Mouse (Mus musculus) limb, embryonic 11.5 days (tissue): ENCODE measurements around the gene Tmem150c. TPM values are rescaled to one million over a fixed set of nuclear protein-coding genes. Genes with fewer than 3 reads are reported as not detected.

Experiments
- ATAC-seq: fragments of 200-750 bp; cut with Nextera tagmentation; 2 replicates; pipeline ENCODE4 v1.8.0; 2017; ENCODE audit warnings: low read depth; ENCODE audit not compliant: insufficient number of reproducible peaks, low FRiP score, low TSS enrichment
- DNase-seq: peaks from one replicate; pipeline ENCODE4 v3.0.0-alpha.2; 2015; ENCODE audit warnings: low spot score
- H3K27ac ChIP-seq: fragments of 300-500 bp; sonication (generic); replicated peaks from 2 replicates; pipeline ENCODE4 v1.5.1; 2014; ENCODE audit warnings: low read depth, mild to moderate bottlenecking, low read length
- H3K27me3 ChIP-seq: fragments of 300-500 bp; sonication (generic); 2 replicates; pipeline ENCODE4 v1.6.1; 2014; ENCODE audit warnings: mild to moderate bottlenecking, low read length, mixed read lengths; ENCODE audit not compliant: control insufficient read depth, insufficient read depth
- H3K36me3 ChIP-seq: fragments of 300-500 bp; sonication (generic); 2 replicates; pipeline ENCODE4 v1.6.1; 2014; ENCODE audit warnings: mild to moderate bottlenecking, low read length, moderate library complexity, mixed read lengths; ENCODE audit not compliant: control insufficient read depth, insufficient read depth
- H3K4me1 ChIP-seq: fragments of 300-500 bp; sonication (generic); 2 replicates; pipeline ENCODE4 v1.6.1; 2014; ENCODE audit warnings: low read length, mixed read lengths; ENCODE audit not compliant: control insufficient read depth, insufficient read depth
- H3K4me2 ChIP-seq: fragments of 300-500 bp; sonication (generic); 2 replicates; pipeline ENCODE4 v1.6.1; 2014; ENCODE audit warnings: low read depth, mild to moderate bottlenecking, moderate library complexity; ENCODE audit not compliant: severe bottlenecking
- H3K4me3 ChIP-seq: fragments of 300-500 bp; sonication (generic); 2 replicates; pipeline ENCODE4 v1.5.1; 2014; ENCODE audit warnings: low read depth, low read length
- H3K9ac ChIP-seq: fragments of 300-500 bp; sonication (generic); 2 replicates; pipeline ENCODE4 v1.6.1; 2014; ENCODE audit warnings: mild to moderate bottlenecking, low read length
- H3K9me3 ChIP-seq: fragments of 300-500 bp; sonication (generic); 2 replicates; pipeline ENCODE4 v1.6.1; 2016; ENCODE audit warnings: low read length; ENCODE audit not compliant: control insufficient read depth
- WGBS: fragments of 180-500 bp; shearing (Covaris S2); extraction: QIAGEN DNeasy Blood & Tissue Kit; methylation state at CpG from one replicate; pipeline ENCODE4 v1.1.7; 2014; 5-methylcytosine and 5-hydroxymethylcytosine counted together
- polyA plus RNA-seq: library from polyadenylated mRNA; unstranded; fragments of >200 nt; fragmentation: Nextera tagmentation; extraction: Ambion mirVana; gene quantifications from 2 replicates; pipeline ENCODE4 v1.2.1, GENCODE M21; 2014

Gene Tmem150c
- polyA plus RNA-seq, 1 experiment from 2014 or later, result 0.40 TPM

DNA sequence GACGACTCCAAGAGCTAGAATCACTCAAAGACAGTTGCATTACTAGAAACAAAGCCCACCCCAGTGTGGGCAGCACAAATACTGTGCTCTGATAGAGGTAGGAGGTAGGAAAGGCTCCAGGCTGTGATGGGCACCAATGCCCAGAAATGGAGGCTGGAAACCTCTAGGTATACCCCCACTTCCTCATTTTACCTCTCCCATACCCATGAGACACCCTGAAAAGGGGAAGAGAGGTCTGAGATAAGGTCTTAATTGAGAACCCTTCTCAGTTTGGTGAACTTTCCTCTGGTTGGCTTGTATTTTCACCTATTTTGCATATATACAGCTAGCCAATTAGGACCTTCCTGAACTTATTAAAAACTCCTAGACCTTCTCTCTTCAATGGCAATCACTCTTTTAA is 2.4 kb upstream of the Tmem150c start:
- H3K9ac ChIP-seq, result no peak overlapping the region
- 72% methylated on average over 1 of the region's 1 CpGs for WGBS
- H3K36me3 ChIP-seq, result no peaks in the 10 kb centered on the region
- no peak overlapping the region for H3K4me3 ChIP-seq
- no peak for DNase-seq
- H3K27ac ChIP-seq, result no peak overlapping the region
- 0 out of 2 replicates have a peak, but pooled peaks cover 2% of the 10 kb centered on the region for H3K4me1 ChIP-seq
- no peak overlapping the region for H3K4me2 ChIP-seq
- H3K27me3 ChIP-seq, result peaks cover 14% of the 10 kb centered on the region
- H3K9me3 ChIP-seq, result no peaks in the 10 kb centered on the region
- no peak for ATAC-seq

DNA sequence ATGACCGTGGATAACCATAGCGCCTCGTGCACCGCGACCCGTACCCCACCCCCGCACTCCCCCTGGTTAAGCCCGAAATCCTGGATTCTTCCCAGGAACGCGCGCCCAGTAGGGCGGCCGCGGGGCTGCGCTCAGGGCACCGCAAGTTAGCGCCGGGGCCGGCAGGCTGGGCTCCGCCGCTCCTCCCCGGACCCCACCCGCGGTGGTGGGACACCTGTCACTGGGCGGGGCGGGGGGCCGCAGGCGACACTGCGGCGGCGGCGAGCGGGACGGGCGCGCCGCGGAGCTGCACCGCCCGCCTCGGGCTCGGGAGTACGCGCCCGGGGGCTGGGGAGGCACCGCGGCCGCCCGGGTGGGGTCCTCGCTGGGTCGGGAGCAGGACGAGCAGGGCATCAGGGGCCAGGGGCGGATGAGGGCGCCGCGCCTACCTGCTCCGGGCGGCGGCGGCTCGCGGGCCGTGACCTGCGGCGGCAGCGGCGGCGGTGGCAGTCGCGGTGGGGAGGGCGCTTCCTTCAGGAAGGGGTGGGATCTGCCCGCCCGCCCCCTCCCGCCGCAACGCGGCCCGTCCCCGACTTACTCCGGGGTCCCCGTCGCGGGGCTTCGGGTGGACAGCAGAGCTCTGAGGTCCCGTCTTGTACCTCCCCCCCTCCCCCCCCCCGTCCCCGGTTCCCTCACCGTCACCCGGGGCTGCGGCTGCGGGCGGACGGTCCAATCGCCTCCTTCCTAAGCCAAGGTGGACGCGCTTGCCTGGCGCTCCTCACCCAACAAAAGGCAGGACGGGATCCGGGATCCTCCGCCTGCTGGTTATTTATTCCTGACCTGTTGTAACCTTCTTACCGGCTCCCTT is 594 bp downstream of the Tmem150c start:
- under 1% methylated on average over 28 of the region's 101 CpGs for WGBS
- 0 out of 2 replicates have a peak, but pooled peaks cover 2% of the 10 kb centered on the region for H3K4me1 ChIP-seq
- peak overlapping the region; percentile 65 for H3K4me3 ChIP-seq
- H3K4me2 ChIP-seq, result peak overlapping the region; percentile 100
- no peaks in the 10 kb centered on the region for H3K36me3 ChIP-seq
- H3K27me3 ChIP-seq, result peaks cover 16% of the 10 kb centered on the region
- peak overlapping the region; percentile 63 for H3K9ac ChIP-seq
- ATAC-seq, result peak; percentile 51; the same call in 1 of the 2 replicates
- peak; percentile 56 for DNase-seq
- no peak overlapping the region for H3K27ac ChIP-seq
- no peaks in the 10 kb centered on the region for H3K9me3 ChIP-seq

DNA sequence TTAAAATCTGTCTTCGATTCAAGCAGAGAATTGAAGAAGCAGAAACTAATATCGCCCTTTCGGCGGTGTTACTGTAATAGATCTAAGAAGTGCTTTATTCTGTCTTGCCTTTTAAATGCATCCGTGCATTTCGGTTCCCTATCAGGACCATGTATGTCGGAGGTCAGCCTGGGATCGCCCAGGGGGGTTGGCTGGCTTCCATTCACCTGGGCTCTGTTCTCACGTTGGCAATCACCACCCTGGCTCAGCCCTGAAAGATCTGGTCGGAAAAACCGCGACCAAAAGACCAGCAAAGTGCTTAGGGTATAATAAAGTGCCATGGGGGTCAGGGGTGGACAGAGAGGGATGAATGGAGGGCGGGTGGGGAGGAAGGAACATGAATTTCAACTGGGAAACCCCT is 1.3 kb downstream of the Tmem150c start:
- DNase-seq, result peak; percentile 30
- Histone ChIP-seq H3K27me3 (peaks cover 16% of the 10 kb centered on the region), H3K4me2 (peak overlapping the region; percentile 100)

DNA sequence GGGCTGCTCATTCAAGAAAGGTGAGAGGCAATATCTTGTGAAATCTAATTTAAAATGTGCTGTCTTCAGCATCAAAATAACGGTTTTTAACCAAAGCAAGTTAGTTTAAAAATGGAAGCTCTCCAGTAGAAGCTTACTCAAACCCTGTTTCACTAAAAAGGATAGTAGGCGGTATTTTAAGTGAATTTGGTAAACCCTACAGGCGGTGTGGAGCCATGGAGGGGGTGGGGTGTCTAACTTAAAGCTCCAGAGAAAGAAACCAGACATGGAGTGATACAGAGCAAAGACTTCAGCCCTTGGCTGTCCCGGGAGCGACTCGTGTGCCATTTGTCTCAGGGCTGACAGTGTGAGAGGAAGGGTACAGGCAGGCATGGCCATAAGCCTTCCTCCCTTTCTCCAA is 4.0 kb downstream of the Tmem150c start:
- H3K4me3 ChIP-seq, result no peak overlapping the region
- WGBS, result 54% methylated on average over 6 of the region's 6 CpGs
- no peak overlapping the region for H3K9ac ChIP-seq

More for the DNA sequence above, 1.3 kb downstream of the Tmem150c start:
- no peak overlapping the region for H3K27ac ChIP-seq
- ATAC-seq, result no peak
- H3K9me3 ChIP-seq, result no peaks in the 10 kb centered on the region
- WGBS, result 17% methylated on average over 13 of the region's 13 CpGs
- no peaks in the 10 kb centered on the region for H3K36me3 ChIP-seq
- no peak overlapping the region for H3K9ac ChIP-seq
- 0 out of 2 replicates have a peak, but pooled peaks cover 2% of the 10 kb centered on the region for H3K4me1 ChIP-seq
- peak overlapping the region; percentile 65 for H3K4me3 ChIP-seq

DNA sequence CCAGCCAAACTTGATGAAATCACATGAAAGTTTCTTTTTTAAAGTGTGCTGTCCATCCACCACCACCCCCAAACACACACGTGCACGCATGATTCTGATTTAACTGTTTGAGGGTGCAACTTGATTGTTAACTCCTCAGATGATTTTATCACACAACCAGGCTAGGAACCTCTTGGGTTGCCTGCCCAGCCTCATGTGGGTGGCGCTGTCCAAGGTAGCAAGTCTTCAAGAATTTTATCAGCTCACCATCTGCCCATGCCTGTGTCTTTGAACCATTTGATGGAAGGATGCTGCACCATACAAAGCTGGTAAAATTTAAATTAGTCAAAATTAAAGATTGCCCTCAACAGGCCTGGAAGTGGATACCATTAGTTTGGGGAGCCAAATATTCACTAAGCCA is 9.6 kb downstream of the Tmem150c start:
- H3K36me3 ChIP-seq, result no peaks in the 10 kb centered on the region
- H3K9me3 ChIP-seq, result no peaks in the 10 kb centered on the region
- no peak overlapping the region for H3K4me3 ChIP-seq
- 62% methylated on average over 3 of the region's 3 CpGs for WGBS
- no peak overlapping the region for H3K27ac ChIP-seq
- H3K27me3 ChIP-seq, result no peaks in the 10 kb centered on the region
- no peak overlapping the region for H3K4me2 ChIP-seq
- H3K4me1 ChIP-seq, result no peaks in the 10 kb centered on the region
- ATAC-seq, result no peak
- DNase-seq, result peak; percentile 62
- no peak overlapping the region for H3K9ac ChIP-seq

More for the DNA sequence above, 4.0 kb downstream of the Tmem150c start:
- no peaks in the 10 kb centered on the region for H3K36me3 ChIP-seq
- H3K9me3 ChIP-seq, result no peaks in the 10 kb centered on the region
- ATAC-seq, result no peak
- no peak overlapping the region for H3K27ac ChIP-seq
- no peak overlapping the region for H3K4me2 ChIP-seq
- H3K27me3 ChIP-seq, result peaks cover 16% of the 10 kb centered on the region
- 0 out of 2 replicates have a peak, but pooled peaks cover 2% of the 10 kb centered on the region for H3K4me1 ChIP-seq
- DNase-seq, result no peak

DNA sequence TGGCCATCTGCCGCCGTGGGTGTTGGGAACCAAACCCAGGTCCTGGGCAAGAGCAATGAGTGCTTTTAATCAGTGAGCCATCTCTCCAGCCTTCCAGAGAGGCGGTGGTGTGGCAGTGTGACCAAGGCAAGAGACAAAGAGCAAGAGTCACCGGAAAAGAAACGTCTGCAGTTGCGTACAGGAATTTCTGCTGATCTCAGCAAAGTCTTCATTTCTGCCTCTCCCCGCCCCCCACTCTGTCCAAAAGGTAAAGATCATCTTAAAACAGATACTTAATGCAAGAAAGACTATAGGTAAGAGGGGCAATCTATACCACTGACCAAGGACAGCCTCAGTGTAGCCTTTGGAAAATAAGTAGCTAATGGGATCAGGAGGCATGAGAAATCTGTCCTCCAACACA is 14.8 kb downstream of the Tmem150c start:
- Histone ChIP-seq H3K4me3 (no peak overlapping the region), H3K9me3 (no peaks in the 10 kb centered on the region), H3K27me3 (no peaks in the 10 kb centered on the region), H3K36me3 (no peaks in the 10 kb centered on the region), H3K4me2 (no peak overlapping the region), H3K9ac (no peak overlapping the region), H3K27ac (no peak overlapping the region), H3K4me1 (no peaks in the 10 kb centered on the region)
- ATAC-seq (no peak), DNase-seq (no peak)
- 87% methylated on average over 7 of the region's 7 CpGs for WGBS

DNA sequence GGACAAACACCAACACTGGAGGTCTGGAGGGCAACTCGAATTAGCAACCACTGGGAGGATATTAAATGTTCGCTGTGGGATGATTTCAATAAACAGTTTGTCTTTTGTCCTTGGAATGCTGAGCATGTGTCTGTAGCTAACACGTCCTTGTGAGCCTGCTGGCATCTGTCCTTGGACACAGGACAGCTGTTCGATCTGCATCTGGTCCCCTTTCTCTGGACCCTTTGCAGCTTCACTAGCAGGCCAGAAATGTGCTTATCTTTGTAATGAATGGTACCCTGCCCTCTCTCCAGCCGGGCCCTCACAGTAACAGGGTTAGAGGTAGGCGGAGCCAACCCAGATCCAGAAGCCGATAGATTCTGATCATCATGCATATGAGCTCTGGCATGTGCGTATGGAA is 32.3 kb downstream of the Tmem150c start:
- Histone ChIP-seq H3K27ac (no peak overlapping the region), H3K4me1 (no peaks in the 10 kb centered on the region), H3K9ac (no peak overlapping the region), H3K9me3 (no peaks in the 10 kb centered on the region), H3K36me3 (no peaks in the 10 kb centered on the region), H3K27me3 (no peaks in the 10 kb centered on the region), H3K4me3 (no peak overlapping the region), H3K4me2 (no peak overlapping the region)
- WGBS, result 74% methylated on average over 8 of the region's 8 CpGs
- DNase-seq (no peak), ATAC-seq (no peak)

DNA sequence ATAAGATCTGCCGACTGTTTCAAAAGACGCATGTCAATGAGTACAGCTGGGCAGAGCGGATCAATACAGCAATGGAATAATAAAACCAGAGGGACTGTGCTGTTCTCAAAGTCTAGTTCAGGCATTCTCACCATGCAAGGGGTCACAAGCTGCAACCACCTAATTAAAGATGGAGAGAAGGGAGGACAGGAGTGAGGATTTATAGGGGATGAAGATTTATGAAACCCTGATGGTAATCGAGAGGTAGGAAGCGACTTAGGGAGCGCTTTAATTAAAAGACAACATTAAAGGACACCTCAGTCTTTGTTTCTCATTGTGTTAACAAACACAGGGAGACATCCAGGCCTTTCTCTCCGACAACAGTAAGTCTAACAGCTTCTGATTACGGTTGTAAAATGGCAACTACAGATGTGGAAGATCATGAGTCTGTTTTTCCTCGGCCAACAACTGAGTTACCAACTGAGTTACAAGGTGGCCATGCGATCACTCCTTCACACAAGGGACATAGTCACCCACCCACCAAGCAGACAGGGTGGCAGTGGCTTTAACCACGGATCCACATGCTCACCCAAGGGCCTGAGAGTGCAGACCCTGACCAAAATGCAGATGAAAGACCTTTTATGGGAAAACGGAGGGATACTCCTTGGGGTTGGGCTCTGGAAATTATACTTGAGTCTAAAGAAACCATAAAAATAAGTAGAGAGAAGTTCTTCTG is 34.0 kb downstream of the Tmem150c start:
- H3K4me3 ChIP-seq, result no peak overlapping the region
- no peaks in the 10 kb centered on the region for H3K36me3 ChIP-seq
- WGBS, result 45% methylated on average over 12 of the region's 12 CpGs
- no peaks in the 10 kb centered on the region for H3K9me3 ChIP-seq
- no peak overlapping the region for H3K27ac ChIP-seq
- H3K9ac ChIP-seq, result no peak overlapping the region
- no peak overlapping the region for H3K4me2 ChIP-seq
- 0 out of 2 replicates have a peak, but pooled peaks cover 4% of the 10 kb centered on the region for H3K4me1 ChIP-seq
- DNase-seq (no peak), ATAC-seq (no peak)
- no peaks in the 10 kb centered on the region for H3K27me3 ChIP-seq
